8 mouse cellular contexts compared by ENCODE assay signal in genomic region chr4:136454850-136455260, GRCm38 (mm10). TPM values are rescaled to one million over a fixed set of nuclear protein-coding genes. Genes with fewer than 3 reads are reported as not detected.
DNase-seq lines count a peak whose midpoint lies in the region; ATAC-seq and TF ChIP-seq lines count a peak whose summit lies in the region.

No protein-coding gene starts in this region.

- peak overlapping the region; percentile 58; the same call in 1 of the 2 replicates for H3K9ac ChIP-seq in heart, embryonic 14.5 days (ENCODE audit: low read length)
- H3K9ac ChIP-seq in liver, embryonic 15.5 days, result no peak overlapping the region
- no peak overlapping the region for H3K9ac ChIP-seq in neural tube, embryonic 13.5 days

- no peaks in the 10 kb centered on the region for H3K27me3 ChIP-seq in heart, embryonic 14.5 days (ENCODE audit: control insufficient read depth, insufficient read depth, low read length)
- H3K27me3 ChIP-seq in liver, embryonic 15.5 days, result peaks cover 9% of the 10 kb centered on the region
- no peaks in the 10 kb centered on the region for H3K27me3 ChIP-seq in neural tube, embryonic 13.5 days

- peak overlapping the region; percentile 36 for H3K4me3 ChIP-seq in bone marrow macrophage, adult 2 months (ENCODE audit: insufficient read depth, low read length)
- H3K4me3 ChIP-seq in heart, embryonic 14.5 days (ENCODE audit: control insufficient read depth in 1 of 2, insufficient read depth in 1 of 2, low read depth in 1 of 2, low read length in 2 of 2), result peak overlapping the region; percentile 31
- H3K4me3 ChIP-seq in liver, embryonic 15.5 days (replicated peaks), result peak overlapping the region; percentile 18; the same call in 1 of the 2 replicates
- no peak overlapping the region; the same call in 1 of the 2 replicates for H3K4me3 ChIP-seq in neural tube, embryonic 13.5 days

- peak; percentile 99 for TF ChIP-seq CTCF in bone marrow macrophage, adult 2 months (IDR thresholded peaks at IDR 0.05; ENCODE audit: low read depth, low read length)

- no peak for ATAC-seq in heart, embryonic 14.5 days (ENCODE audit: insufficient number of reproducible peaks, insufficient read depth, low FRiP score, low read depth)
- ATAC-seq in liver, embryonic 15.5 days (ENCODE audit: insufficient read depth), result no peak
- ATAC-seq in neural tube, embryonic 13.5 days (ENCODE audit: low read depth), result no peak

- H3K27ac ChIP-seq in bone marrow macrophage, adult 2 months (ENCODE audit: insufficient read depth, low read depth, low read length), result no peak overlapping the region
- no peak overlapping the region for H3K27ac ChIP-seq in heart, embryonic 14.5 days (replicated peaks in 1 of 2; ENCODE audit: control insufficient read depth in 1 of 2, insufficient read depth in 1 of 2, low read depth in 2 of 2, low read length in 2 of 2)
- no peak overlapping the region for H3K27ac ChIP-seq in liver, embryonic 15.5 days (replicated peaks)
- H3K27ac ChIP-seq in neural tube, embryonic 13.5 days (replicated peaks), result no peak overlapping the region

- H3K4me2 ChIP-seq in heart, embryonic 14.5 days (ENCODE audit: low read length), result peak overlapping the region; percentile 68
- peak overlapping the region; percentile 46 for H3K4me2 ChIP-seq in liver, embryonic 15.5 days
- peak overlapping the region; percentile 39 for H3K4me2 ChIP-seq in neural tube, embryonic 13.5 days

- TF ChIP-seq POLR2A in bone marrow macrophage, adult 2 months (IDR thresholded peaks at IDR 0.05; ENCODE audit: borderline replicate concordance, low read depth, low read length), result no peak

- peak; percentile 65 to 67 for DNase-seq in CD8-positive naive resting alpha-beta T cell, adult 2 months (ENCODE audit: low read depth in 2 of 2, low spot score in 2 of 2)
- DNase-seq in fibroblast of lung, adult 2 months (ENCODE audit: low read depth), result peak; percentile 68
- DNase-seq in kidney, postnatal 14 days, result peak; percentile 82
- peak; percentile 70 for DNase-seq in testis, postnatal 14 days (ENCODE audit: low spot score)

- H3K36me3 ChIP-seq in heart, embryonic 14.5 days (ENCODE audit: control insufficient read depth, insufficient read depth, low read length), result no peaks in the 10 kb centered on the region
- no peaks in the 10 kb centered on the region for H3K36me3 ChIP-seq in liver, embryonic 15.5 days (replicated peaks)
- H3K36me3 ChIP-seq in neural tube, embryonic 13.5 days, result no peaks in the 10 kb centered on the region

- H3K9me3 ChIP-seq in heart, embryonic 14.5 days (ENCODE audit: control insufficient read depth, low read length), result no peaks in the 10 kb centered on the region
- H3K9me3 ChIP-seq in liver, embryonic 15.5 days (replicated peaks), result no peaks in the 10 kb centered on the region
- H3K9me3 ChIP-seq in neural tube, embryonic 13.5 days, result no peaks in the 10 kb centered on the region

- WGBS in heart, embryonic 14.5 days, result under 1% methylated on average over 10 of the region's 10 CpGs
- WGBS in liver, embryonic 15.5 days (ENCODE audit: insufficient replicate concordance), result 7% methylated on average over 10 of the region's 10 CpGs
- 11% methylated on average over 10 of the region's 10 CpGs for WGBS in neural tube, embryonic 13.5 days

- peaks cover 4% of the 10 kb centered on the region for H3K4me1 ChIP-seq in bone marrow macrophage, adult 2 months (ENCODE audit: control insufficient read depth, insufficient read depth, low read length)
- peaks cover 2 to 19% of the 10 kb centered on the region in 2 experiments; a peak in 3 of 4 replicates for H3K4me1 ChIP-seq in heart, embryonic 14.5 days (ENCODE audit: control insufficient read depth in 2 of 2, insufficient read depth in 2 of 2, low read length in 2 of 2)
- peaks cover 8% of the 10 kb centered on the region for H3K4me1 ChIP-seq in liver, embryonic 15.5 days (replicated peaks)
- H3K4me1 ChIP-seq in neural tube, embryonic 13.5 days (replicated peaks), result peaks cover 9% of the 10 kb centered on the region

RNA-seq across cellular contexts. Expression of gene 6030445D17Rik, which starts 7.2 kb away (rescaled TPM):
- not detected in 2 replicates for polyA plus RNA-seq in bone marrow macrophage, adult 2 months (2012; ENCODE audit: insufficient read depth, insufficient read length, missing spikeins)
- polyA plus RNA-seq in heart, embryonic 14.5 days (2014; fragmentation: Nextera tagmentation; extraction: Ambion mirVana), result 0.26 and 0.30 TPM in 2 replicates
- 0.08 and 0.10 TPM in 2 replicates for polyA plus RNA-seq in liver, embryonic 15.5 days (2015; fragmentation: Nextera tagmentation; extraction: Ambion mirVana)
- 0.43 TPM in 1 of 2 replicates, not detected in the other for polyA plus RNA-seq in neural tube, embryonic 13.5 days (2015; fragmentation: Nextera tagmentation; extraction: Ambion mirVana)

RNA-seq across cellular contexts. Expression of gene Luzp1, which starts 14.7 kb away (rescaled TPM):
- 11.9 and 17.2 TPM in 2 replicates for polyA plus RNA-seq in bone marrow macrophage, adult 2 months (2012; ENCODE audit: insufficient read depth, insufficient read length, missing spikeins)
- 90.5 and 95.6 TPM in 2 replicates for polyA plus RNA-seq in heart, embryonic 14.5 days (2014; fragmentation: Nextera tagmentation; extraction: Ambion mirVana)
- 10.9 and 12.8 TPM in 2 replicates for polyA plus RNA-seq in liver, embryonic 15.5 days (2015; fragmentation: Nextera tagmentation; extraction: Ambion mirVana)
- 70.9 and 77.6 TPM in 2 replicates for polyA plus RNA-seq in neural tube, embryonic 13.5 days (2015; fragmentation: Nextera tagmentation; extraction: Ambion mirVana)

RNA-seq across cellular contexts. Expression of gene Htr1d, which starts 31.5 kb away (rescaled TPM):
- polyA plus RNA-seq in bone marrow macrophage, adult 2 months (2012; ENCODE audit: insufficient read depth, insufficient read length, missing spikeins), result not detected in 2 replicates
- 0.11 TPM in 1 of 2 replicates, not detected in the other for polyA plus RNA-seq in heart, embryonic 14.5 days (2014; fragmentation: Nextera tagmentation; extraction: Ambion mirVana)
- polyA plus RNA-seq in liver, embryonic 15.5 days (2015; fragmentation: Nextera tagmentation; extraction: Ambion mirVana), result not detected in 2 replicates
- 0.75 and 1.4 TPM in 2 replicates for polyA plus RNA-seq in neural tube, embryonic 13.5 days (2015; fragmentation: Nextera tagmentation; extraction: Ambion mirVana)
